In genomic region chr6:105742026-105742425, GRCm38 (mm10) we compare ENCODE assay signal across 14 mouse cellular contexts.
DNase-seq lines count a peak whose midpoint lies in the region; ATAC-seq and TF ChIP-seq lines count a peak whose summit lies in the region.
"Had no signal": no experiment of that assay in that cellular context is flagged by ENCODE, and none has a peak within 500 bp of the region (broad histone marks: within the 10 kb centered on the region; RNA-seq: fewer than 3 reads in every experiment).

No protein-coding gene starts in this region.

- DNase-seq in kidney, postnatal 0 days (ENCODE audit: low spot score) = peak; percentile 15
- no peak for DNase-seq in kidney, adult 18-20 months
- DNase-seq in 416B (ENCODE audit: low read depth) (peak; percentile 32), MN1 (ENCODE audit: low spot score) (no peak)
- peak; percentile 6 for DNase-seq in cerebellum, adult 9-11 months
- DNase-seq in Muller cell, postnatal 12 days (ENCODE audit: inconsistent ontology term) = no peak
- DNase-seq in heart, adult 18-20 months = no peak
- DNase-seq: gastrocnemius, postnatal 14 days; heart, postnatal 10 days; lung, adult 18-20 months; thymus, postnatal 14 days had no signal

- no peaks in the 10 kb centered on the region for H3K4me1 ChIP-seq in kidney, postnatal 0 days (replicated peaks; ENCODE audit: insufficient read depth, low read length)
- no peaks in the 10 kb centered on the region for H3K4me1 ChIP-seq in E14TG2a.4 (replicated peaks; ENCODE audit: low read depth, low read length)
- H3K4me1 ChIP-seq: midbrain, embryonic 15.5 days had no signal

- H3K4me3 ChIP-seq in kidney, postnatal 0 days (replicated peaks; ENCODE audit: low read depth, low read length) = no peak overlapping the region
- no peak overlapping the region for H3K4me3 ChIP-seq in E14TG2a.4 (replicated peaks; ENCODE audit: low read length)
- H3K4me3 ChIP-seq: erythroblast, embryonic 14.5 days; midbrain, embryonic 15.5 days had no signal

- peak; percentile 64 for TF ChIP-seq CTCF in kidney, postnatal 0 days (IDR thresholded peaks at IDR 0.05; ENCODE audit: low read depth)
- TF ChIP-seq CTCF in E14TG2a.4 (conservative IDR thresholded peaks at IDR 0.05; ENCODE audit: low read length) = peak; percentile 64

- no peaks in the 10 kb centered on the region for H3K27me3 ChIP-seq in kidney, postnatal 0 days (ENCODE audit: insufficient read depth, low read length)
- H3K27me3 ChIP-seq in E14TG2a.4 (ENCODE audit: insufficient read depth, low read length) = no peaks in the 10 kb centered on the region
- H3K27me3 ChIP-seq: midbrain, embryonic 15.5 days had no signal

- no peak overlapping the region for H3K27ac ChIP-seq in kidney, postnatal 0 days
- H3K27ac ChIP-seq: midbrain, embryonic 15.5 days had no signal

- 28% methylated on average over 6 of the region's 6 CpGs for WGBS in kidney, postnatal 0 days

- H3K9ac ChIP-seq in kidney, postnatal 0 days (ENCODE audit: low read depth, low read length) = no peak overlapping the region
- H3K9ac ChIP-seq: midbrain, embryonic 15.5 days had no signal

- ATAC-seq in kidney, postnatal 0 days (replicated peaks; ENCODE audit: low FRiP score, low read depth) = no peak
- ATAC-seq: midbrain, embryonic 15.5 days had no signal

- no peak overlapping the region for H3K4me2 ChIP-seq in kidney, postnatal 0 days (ENCODE audit: low read length)
- H3K4me2 ChIP-seq: midbrain, embryonic 15.5 days had no signal

- H3K9me3 ChIP-seq in kidney, postnatal 0 days (replicated peaks; ENCODE audit: low read length) = no peaks in the 10 kb centered on the region
- H3K9me3 ChIP-seq in E14TG2a.4 (ENCODE audit: low read length) = no peaks in the 10 kb centered on the region
- H3K9me3 ChIP-seq: midbrain, embryonic 15.5 days had no signal

- H3K36me3 ChIP-seq in kidney, postnatal 0 days (ENCODE audit: insufficient read depth, low read length) = no peaks in the 10 kb centered on the region
- no peaks in the 10 kb centered on the region for H3K36me3 ChIP-seq in E14TG2a.4 (ENCODE audit: insufficient read depth, low read length)
- H3K36me3 ChIP-seq: midbrain, embryonic 15.5 days had no signal

Comparison
In these comparisons a context has a peak if more than half of its experiments do, and no peak if none do; other contexts are left out.
1. DNase-seq: peak in kidney, postnatal 0 days (single experiment), 416B (single experiment) and cerebellum, adult 9-11 months (single experiment); none in kidney, adult 18-20 months (single experiment), MN1 (single experiment), Muller cell, postnatal 12 days (single experiment) and heart, adult 18-20 months (0 of 2).